Mouse (Mus musculus) gonadal fat pad, adult 2 months (tissue): ENCODE results near the gene Fcrl5. TPM values are rescaled to one million over a fixed set of nuclear protein-coding genes. Genes with fewer than 3 reads are reported as not detected.
"Not testable (repeated sequence)": the region's sequence is repeated elsewhere in the genome, so short reads cannot be mapped to it uniquely, and the experiment has no call there.

Experiments used
- DNase-seq: peaks from one replicate; pipeline ENCODE4 v3.0.0-alpha.2; 2012; ENCODE audit warnings: low read depth
- polyA plus RNA-seq: library from polyadenylated mRNA; depleted of rRNA; stranded (reverse); fragments of >200 nt; gene quantifications from 2 replicates; pipeline ENCODE4 v1.2.3, GENCODE M21; 2012; rRNA removed

Fcrl5 gene
- polyA plus RNA-seq, result 0.06 and 0.07 TPM in 2 replicates

- no peak for DNase-seq
These were observed at the start of gene Fcrl5 for GRCm38 (mm10) chr3:87435479-87435878. TSS of gene Fcrl5 (plus strand) at chr3:87435773.

GRCm38 (mm10) chr3:87390935-87391334, 44.6 kb upstream of the Fcrl5 start:
- DNase-seq, result no peak

GRCm38 (mm10) chr3:87398809-87399208, 36.8 kb upstream of the Fcrl5 start:
- no peak for DNase-seq

GRCm38 (mm10) chr3:87399906-87400305, 35.7 kb upstream of the Fcrl5 start:
- DNase-seq, result no peak

- no peak for DNase-seq
These were observed 34.3 kb upstream of the Fcrl5 start for GRCm38 (mm10) chr3:87401321-87401720.

GRCm38 (mm10) chr3:87408171-87408570, 27.4 kb upstream of the Fcrl5 start:
- DNase-seq, result no peak

GRCm38 (mm10) chr3:87409196-87409935, 26.2 kb upstream of the Fcrl5 start:
- no peak for DNase-seq

- DNase-seq, result no peak
These were observed 25.0 kb upstream of the Fcrl5 start for GRCm38 (mm10) chr3:87410605-87411004.

GRCm38 (mm10) chr3:87411150-87411549, 24.4 kb upstream of the Fcrl5 start:
- DNase-seq, result no peak

- DNase-seq, result no peak
These were observed 14.9 kb upstream of the Fcrl5 start for GRCm38 (mm10) chr3:87420645-87421044.

- no peak for DNase-seq
These were observed 13.1 kb upstream of the Fcrl5 start for GRCm38 (mm10) chr3:87422386-87422910.

- DNase-seq, result no peak
These were observed 5.0 kb downstream of the Fcrl5 start for GRCm38 (mm10) chr3:87440586-87440985.

GRCm38 (mm10) chr3:87443968-87444367, 8.4 kb downstream of the Fcrl5 start:
- DNase-seq, result no peak

- no peak for DNase-seq
These were observed 29.9 kb downstream of the Fcrl5 start for GRCm38 (mm10) chr3:87465454-87465853.

GRCm38 (mm10) chr3:87467011-87467410, 31.4 kb downstream of the Fcrl5 start:
- DNase-seq, result no peak

- DNase-seq, result no peak
These were observed 31.8 kb downstream of the Fcrl5 start for GRCm38 (mm10) chr3:87467416-87467815.

- not testable (repeated sequence) for DNase-seq
These were observed 42.4 kb downstream of the Fcrl5 start for GRCm38 (mm10) chr3:87477948-87478347.

- not testable (repeated sequence) for DNase-seq
These were observed 43.0 kb downstream of the Fcrl5 start for GRCm38 (mm10) chr3:87478596-87478995.

- not testable (repeated sequence) for DNase-seq
These were observed 43.7 kb downstream of the Fcrl5 start for GRCm38 (mm10) chr3:87479230-87479629.

- DNase-seq, result no peak
These were observed 51.8 kb downstream of the Fcrl5 start for GRCm38 (mm10) chr3:87487392-87487791.

- DNase-seq, result no peak
These were observed 52.3 kb downstream of the Fcrl5 start for GRCm38 (mm10) chr3:87487911-87488310.

GRCm38 (mm10) chr3:87498266-87498665, 62.7 kb downstream of the Fcrl5 start:
- DNase-seq, result no peak

- DNase-seq, result no peak
These were observed 63.5 kb downstream of the Fcrl5 start for GRCm38 (mm10) chr3:87499072-87499471.
